Mouse (Mus musculus) ES-E14 (cell line): ENCODE data around the gene A630095E13Rik.

ENCODE experiments used
- HCFC1 ChIP-seq: IDR thresholded peaks from 2 replicates; pipeline ENCODE4 v1.6.1; 2012; ENCODE audit warnings: low read length, inconsistent platforms, borderline replicate concordance; ENCODE audit not compliant: insufficient read depth
- ZC3H11A ChIP-seq: IDR thresholded peaks from 2 replicates; pipeline ENCODE4 v1.6.1; 2012; ENCODE audit warnings: low read depth, mild to moderate bottlenecking, inconsistent platforms, low read length, borderline replicate concordance

DNA sequence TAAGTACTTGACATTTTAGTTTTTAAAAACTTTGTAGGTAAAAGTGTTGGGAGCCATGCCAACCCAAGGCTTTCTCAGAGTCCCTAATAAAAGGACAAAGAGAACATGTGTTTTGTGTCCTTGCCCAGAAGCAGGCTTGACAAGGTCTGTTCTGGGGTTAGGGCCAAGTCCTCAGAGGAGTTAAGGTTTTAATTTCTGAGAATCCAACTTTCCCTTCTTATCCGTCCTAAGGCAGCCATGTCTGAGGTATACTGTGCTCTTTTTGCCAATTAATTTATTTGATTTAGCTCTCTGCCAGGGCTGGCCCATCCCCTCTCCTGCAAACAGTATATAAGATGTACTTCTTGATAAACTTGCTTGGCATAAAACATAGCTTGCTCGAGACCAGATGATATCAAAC is 38.2 kb upstream of the A630095E13Rik start:
- no peak for TF ChIP-seq HCFC1
- no peak for TF ChIP-seq ZC3H11A
